Mouse (Mus musculus) mouse embryonic stem cell (cell line): ENCODE data around the gene Epn2.

Experiments
- in situ Hi-C, 2 experiments: fragments of 300-500 bp; cut with MboI; formaldehyde crosslinking; loops; 1 replicate in 1 of 2; 3 replicates in 1 of 2; pipeline ENCODE4 v1.14.3; 2019 to 2020; ENCODE audit warnings: low sequenced_read_pairs in 2 of 2, low pct_unique_long_range_greater_than_20kb in 1 of 2, mixed read lengths in 1 of 2; ENCODE audit not compliant: unreplicated experiment in 1 of 2

Gene Epn2

GRCm38 (mm10) chr11:61578983-61579877 is at the start of gene Epn2:
Gene Epn2, minus strand, starts transcription at chr11:61579687.
- in situ Hi-C loops = no loop called here

- in situ Hi-C loops = loop anchor here in 1 of 2 experiments (10.0 kb wide), 1 partner anchor 88 kb away; no protein-coding TSS in a partner anchor
Measured at GRCm38 (mm10) chr11:61626509-61626908, 47.0 kb upstream of the Epn2 start.

- in situ Hi-C loops = loop anchor here in 1 of 2 experiments (10.0 kb wide), 1 partner anchor 90 kb away; no protein-coding TSS in a partner anchor
Measured at GRCm38 (mm10) chr11:61625136-61625535, 45.6 kb upstream of the Epn2 start.

GRCm38 (mm10) chr11:61620762-61621161 is 41.3 kb upstream of the Epn2 start:
- in situ Hi-C loops = loop anchor here in 1 of 2 experiments (10.0 kb wide), 1 partner anchor 94 kb away; no protein-coding TSS in a partner anchor

- in situ Hi-C loops = loop anchor here in 1 of 2 experiments (10.0 kb wide), 1 partner anchor 95 kb away; no protein-coding TSS in a partner anchor
Measured at GRCm38 (mm10) chr11:61620254-61620670, 40.8 kb upstream of the Epn2 start.

GRCm38 (mm10) chr11:61619791-61620241 is 40.3 kb upstream of the Epn2 start:
- in situ Hi-C loops = loop anchor here in 1 of 2 experiments (10.0 kb wide), 2 partner anchors 75 to 95 kb away; no protein-coding TSS in a partner anchor

- in situ Hi-C loops = loop anchor here in 1 of 2 experiments (10.0 kb wide), 1 partner anchor 75 kb away; no protein-coding TSS in a partner anchor
Measured at GRCm38 (mm10) chr11:61619356-61619755, 39.9 kb upstream of the Epn2 start.

GRCm38 (mm10) chr11:61618571-61618970 is 39.1 kb upstream of the Epn2 start:
- in situ Hi-C loops = loop anchor here in 1 of 2 experiments (10.0 kb wide), 1 partner anchor 74 kb away; no protein-coding TSS in a partner anchor

- in situ Hi-C loops = loop anchor here in 1 of 2 experiments (10.0 kb wide), 1 partner anchor 73 kb away; no protein-coding TSS in a partner anchor
Measured at GRCm38 (mm10) chr11:61618131-61618530, 38.6 kb upstream of the Epn2 start.

- in situ Hi-C loops = loop anchor here in 1 of 2 experiments (10.0 kb wide), 1 partner anchor 73 kb away; no protein-coding TSS in a partner anchor
Measured at GRCm38 (mm10) chr11:61617293-61617975, 37.9 kb upstream of the Epn2 start.

GRCm38 (mm10) chr11:61616523-61617292 is 37.2 kb upstream of the Epn2 start:
- in situ Hi-C loops = loop anchor here in 1 of 2 experiments (10.0 kb wide), 1 partner anchor 72 kb away; no protein-coding TSS in a partner anchor

- in situ Hi-C loops = loop anchor here in 1 of 2 experiments (10.0 kb wide), 1 partner anchor 71 kb away; no protein-coding TSS in a partner anchor
Measured at GRCm38 (mm10) chr11:61615686-61616522, 36.4 kb upstream of the Epn2 start.

GRCm38 (mm10) chr11:61614401-61614800 is 34.9 kb upstream of the Epn2 start:
- in situ Hi-C loops = loop anchor here in 1 of 2 experiments (10.0 kb wide), 1 partner anchor 70 kb away; no protein-coding TSS in a partner anchor

- in situ Hi-C loops = loop anchor here in 1 of 2 experiments (10.0 kb wide), 1 partner anchor 67 kb away; no protein-coding TSS in a partner anchor
Measured at GRCm38 (mm10) chr11:61612116-61612635, 32.7 kb upstream of the Epn2 start.

- in situ Hi-C loops = loop anchor here in 1 of 2 experiments (10.0 kb wide), 1 partner anchor 66 kb away; no protein-coding TSS in a partner anchor
Measured at GRCm38 (mm10) chr11:61611197-61611596, 31.7 kb upstream of the Epn2 start.

- in situ Hi-C loops = no loop called here
Measured at GRCm38 (mm10) chr11:61608072-61608471, 28.6 kb upstream of the Epn2 start.
